Mouse (Mus musculus): ENCODE data around the gene Mrpl43.

DNA sequence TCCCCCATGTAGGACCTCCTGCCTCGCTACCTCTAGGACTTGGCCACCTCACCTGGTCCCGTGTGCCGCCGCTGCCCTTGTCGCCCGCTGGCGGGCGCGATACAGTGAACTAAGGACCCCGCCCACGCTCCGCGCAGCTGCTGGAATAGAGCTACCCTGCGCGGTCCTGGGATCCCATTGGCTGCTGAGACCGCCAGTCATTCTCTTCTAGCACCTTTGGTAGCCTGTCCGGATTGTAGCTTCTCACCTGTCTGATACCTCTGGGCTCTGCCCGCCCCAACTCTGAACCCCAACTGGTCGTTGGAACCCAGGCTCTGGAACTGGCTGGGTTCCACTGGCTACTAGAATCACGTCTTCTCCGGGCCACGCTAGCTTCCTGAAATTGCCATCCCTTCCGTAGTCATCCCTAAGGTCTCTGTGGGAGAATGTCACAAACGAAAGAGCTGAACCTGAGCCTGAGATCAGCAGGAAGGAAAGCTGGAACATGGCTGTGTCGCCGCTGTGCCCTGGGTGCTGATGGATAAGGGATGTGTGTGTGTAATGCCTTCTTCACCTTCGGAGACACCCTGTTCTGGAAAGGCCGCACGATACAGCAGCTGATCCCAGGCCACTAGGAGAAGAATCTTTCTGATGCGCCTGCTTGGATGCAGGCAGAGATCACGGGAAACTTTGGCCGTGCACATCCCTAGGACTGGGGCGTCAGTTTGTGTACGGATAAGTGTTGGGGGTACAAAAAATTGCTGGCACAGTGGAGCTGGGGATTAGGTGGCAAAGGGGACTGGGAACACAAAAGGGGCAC is 40.5 kb upstream of the Mrpl43 start:
- TF ChIP-seq CTCF (IDR thresholded peaks at IDR 0.05; ENCODE audit: control insufficient read depth, insufficient read depth, insufficient replicate concordance, low read depth, low read length) (0 out of 2 replicates have a peak, but pooled peaks have one; percentile 13), POLR2A (IDR thresholded peaks at IDR 0.05; ENCODE audit: control insufficient read depth, low read depth, low read length) (no peak)
